Mouse (Mus musculus) stomach, postnatal 0 days (tissue): Measurements from ENCODE around the gene Gorasp2.

Source experiments
- CTCF ChIP-seq: IDR thresholded peaks from 2 replicates; pipeline ENCODE4 v1.5.1; 2016; ENCODE audit warnings: antibody characterized with exemption, low read depth, mild to moderate bottlenecking, moderate library complexity
- EP300 ChIP-seq: optimal IDR thresholded peaks from 2 replicates; pipeline ENCODE3; 2016; ENCODE audit warnings: antibody characterized with exemption

DNA sequence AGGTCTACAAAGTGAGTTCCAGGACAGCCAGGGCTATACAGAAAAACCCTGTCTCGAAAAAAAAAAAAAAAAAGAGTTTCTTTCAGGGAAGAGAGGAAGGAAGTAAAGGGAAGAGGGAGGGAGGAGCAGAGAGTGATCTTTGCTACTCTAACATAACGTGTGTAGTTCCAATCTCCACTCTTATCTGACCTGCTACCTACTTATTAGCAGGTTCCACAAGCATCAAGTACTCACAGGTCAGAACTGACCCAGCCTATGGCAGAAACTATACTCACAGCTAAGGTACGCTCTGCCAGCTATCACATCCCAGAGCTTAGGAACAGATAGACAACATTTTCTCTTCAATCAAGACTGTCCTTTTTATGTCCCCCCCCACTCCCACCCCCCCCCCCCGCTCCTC, 74.2 kb downstream of the Gorasp2 start:
- TF ChIP-seq CTCF (no peak), EP300 (no peak)
